Mouse (Mus musculus): Measurements from ENCODE around the gene Kif27.

DNA sequence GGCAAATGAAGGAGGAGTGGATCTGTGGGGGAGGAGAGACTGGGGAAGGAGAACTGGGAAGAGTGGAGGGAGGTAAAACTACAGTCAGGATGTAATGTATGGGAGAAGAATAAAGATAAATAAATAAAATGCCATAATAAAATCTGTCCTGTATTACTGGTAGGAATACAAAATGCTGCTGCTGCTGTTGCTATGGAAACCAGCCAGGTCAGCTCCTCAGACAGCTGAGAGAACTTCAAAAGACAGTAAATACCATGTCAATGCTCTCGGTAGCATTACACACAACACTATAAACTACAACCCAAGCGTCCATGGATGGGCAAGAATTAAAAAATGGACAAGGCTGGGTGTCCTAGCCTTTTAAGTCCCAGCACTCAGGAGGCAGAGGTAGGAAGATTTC is 41.2 kb downstream of the Kif27 start:
- TF ChIP-seq CTCF (IDR thresholded peaks at IDR 0.05; ENCODE audit: low read depth) = no peak
- TF ChIP-seq EP300 (IDR thresholded peaks at IDR 0.05; ENCODE audit: low read depth) = no peak

Measured in liver, postnatal 0 days (tissue).